Mouse (Mus musculus): ENCODE data around the gene Ccnj.

DNA sequence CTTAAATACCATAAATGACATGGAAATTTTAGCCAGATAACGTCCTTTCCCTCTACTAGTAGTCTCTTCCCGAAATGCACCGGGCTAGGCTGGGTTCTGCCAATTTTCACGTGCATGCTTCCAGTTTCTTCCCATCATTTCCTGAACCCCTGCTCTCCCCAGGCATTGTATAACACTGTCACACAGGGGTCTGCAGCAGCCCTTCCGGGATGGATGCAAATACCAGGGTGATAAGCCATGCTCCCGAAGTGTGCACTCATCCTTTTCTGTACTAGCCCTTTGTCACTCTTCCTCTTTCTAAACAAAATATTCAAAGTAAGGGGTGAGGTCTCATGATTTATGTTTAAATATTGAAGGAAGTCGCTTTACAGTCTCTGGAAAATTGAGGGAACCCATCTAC, 881 bp upstream of the Ccnj start:
- TF ChIP-seq POLR2A (IDR thresholded peaks at IDR 0.05; ENCODE audit: low read depth, low read length) (no peak), CTCF (IDR thresholded peaks at IDR 0.05; ENCODE audit: extremely low read depth, insufficient read depth, insufficient read length, insufficient replicate concordance) (no peak)

Measured in spleen, adult 2 months (tissue).